Mouse (Mus musculus) skeletal muscle tissue, adult 2 months (tissue): ENCODE results near the gene Hist1h4f.

Source experiments
- DNase-seq: peaks from one replicate; pipeline ENCODE4 v3.0.0-alpha.2; 2012; ENCODE audit warnings: low read depth, low spot score

The Hist1h4f gene

DNA sequence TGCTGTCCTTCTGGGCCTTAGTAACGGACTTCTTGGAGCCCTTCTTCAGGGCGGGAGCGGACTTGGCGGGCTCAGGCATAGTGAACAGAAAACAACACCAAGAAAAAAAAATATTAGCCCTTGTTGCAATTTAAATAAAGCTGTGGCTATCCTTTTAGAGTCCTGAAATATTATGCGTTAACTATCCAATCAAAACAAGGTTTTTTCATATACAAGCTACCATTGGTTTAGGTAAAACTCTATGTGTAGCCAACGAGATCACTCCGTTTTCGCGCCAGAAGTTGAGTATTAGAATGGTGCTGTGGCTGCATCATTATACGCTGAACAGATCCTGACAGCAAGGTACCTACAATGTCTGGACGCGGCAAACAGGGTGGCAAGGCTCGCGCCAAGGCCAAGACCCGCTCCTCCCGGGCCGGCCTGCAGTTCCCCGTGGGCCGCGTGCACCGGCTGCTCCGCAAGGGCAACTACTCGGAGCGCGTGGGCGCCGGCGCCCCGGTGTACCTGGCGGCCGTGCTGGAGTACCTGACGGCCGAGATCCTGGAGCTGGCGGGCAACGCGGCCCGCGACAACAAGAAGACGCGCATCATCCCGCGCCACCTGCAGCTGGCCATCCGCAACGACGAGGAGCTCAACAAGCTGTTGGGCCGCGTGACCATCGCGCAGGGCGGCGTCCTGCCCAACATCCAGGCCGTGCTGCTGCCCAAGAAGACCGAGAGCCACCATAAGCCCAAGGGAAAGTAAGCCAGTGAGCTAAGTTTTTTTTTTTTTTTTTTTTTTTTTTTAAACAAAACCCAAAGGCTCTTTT is 17.7 kb downstream of the Hist1h4f start, which contains the start of gene Hist1h2af:
Gene Hist1h2af (plus strand): TSS at position 347 of the 808 bp plus-strand sequence.
- DNase-seq = peak; percentile 52

DNA sequence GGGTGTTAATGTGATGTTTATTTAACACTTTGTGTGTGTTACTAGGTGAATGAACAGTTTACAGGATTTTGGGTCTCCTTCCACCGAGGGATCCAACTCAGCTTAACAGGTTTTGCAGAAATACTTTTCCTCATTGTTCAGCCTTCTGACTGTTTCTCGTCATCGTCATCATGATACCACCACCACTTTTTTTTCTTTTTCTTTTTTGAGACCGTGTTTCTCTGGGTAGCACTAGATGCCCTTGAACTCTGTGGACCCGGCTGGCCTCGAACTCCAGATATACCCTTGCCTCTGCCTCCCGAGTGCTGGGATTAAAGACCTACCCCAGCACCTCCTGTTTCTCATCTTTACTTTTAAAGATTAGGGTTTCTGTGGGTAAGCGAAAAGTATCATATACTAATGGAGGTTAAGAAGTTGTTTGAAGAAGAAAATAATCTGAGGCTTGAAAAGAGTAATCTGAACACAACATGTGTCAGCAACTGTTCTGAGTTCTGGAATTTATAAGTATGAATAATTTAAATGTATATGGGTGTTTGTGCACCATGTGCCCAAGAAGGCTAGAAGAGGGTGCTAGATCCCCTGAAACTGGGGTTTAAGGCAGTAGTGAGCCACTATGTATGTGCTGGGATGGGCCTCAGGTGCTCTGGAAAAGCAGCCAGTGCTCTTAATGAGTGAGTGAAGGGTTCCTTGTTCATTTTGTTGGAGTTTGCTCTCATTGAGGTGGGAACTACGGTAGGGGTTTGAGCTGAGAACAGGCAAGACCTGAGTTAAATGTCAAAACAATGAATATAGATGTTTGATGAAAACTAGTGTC is 19.0 kb downstream of the Hist1h4f start:
- DNase-seq = no peak

DNA sequence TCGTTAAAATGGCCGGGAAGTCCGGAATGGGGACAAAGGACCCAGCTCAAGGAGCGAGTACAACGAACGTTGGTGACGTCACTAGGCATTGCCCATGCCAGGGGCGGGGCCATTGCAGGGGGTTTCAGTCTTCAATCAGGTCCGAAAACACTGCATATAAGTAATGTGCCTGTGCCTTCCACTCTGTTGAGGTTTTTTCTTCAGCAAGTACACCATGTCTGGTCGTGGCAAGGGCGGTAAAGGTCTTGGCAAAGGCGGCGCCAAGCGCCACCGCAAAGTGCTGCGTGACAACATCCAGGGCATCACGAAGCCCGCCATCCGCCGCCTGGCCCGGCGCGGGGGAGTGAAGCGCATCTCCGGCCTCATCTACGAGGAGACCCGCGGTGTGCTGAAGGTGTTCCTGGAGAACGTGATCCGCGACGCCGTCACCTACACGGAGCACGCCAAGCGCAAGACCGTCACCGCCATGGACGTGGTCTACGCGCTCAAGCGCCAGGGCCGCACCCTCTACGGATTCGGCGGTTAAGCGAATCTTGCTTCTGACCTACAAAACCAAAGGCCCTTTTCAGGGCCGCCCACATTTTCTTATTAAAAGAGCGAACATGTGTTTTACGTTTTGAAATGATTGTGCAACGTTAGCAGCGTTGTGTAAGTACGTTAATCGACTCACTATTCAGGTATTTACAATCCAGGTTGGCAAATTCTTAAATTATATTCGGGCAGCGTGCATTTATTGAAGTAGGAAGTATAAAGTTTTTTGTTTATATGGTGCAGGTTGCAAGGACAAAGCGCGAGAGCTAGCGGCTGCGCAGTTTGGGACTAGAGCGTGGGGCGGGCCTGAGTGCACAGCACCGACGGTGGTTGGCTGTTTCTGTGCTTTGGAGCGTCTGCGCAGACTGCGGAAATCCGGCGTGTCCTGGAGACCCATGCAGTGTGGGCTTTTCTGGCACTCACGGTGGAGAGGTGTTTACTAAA is 20.3 kb downstream of the Hist1h4f start, which contains the start of gene Hist1h4h:
Gene Hist1h4h (plus strand): TSS at position 150 of the 975 bp plus-strand sequence.
- peak; percentile 97 for DNase-seq

DNA sequence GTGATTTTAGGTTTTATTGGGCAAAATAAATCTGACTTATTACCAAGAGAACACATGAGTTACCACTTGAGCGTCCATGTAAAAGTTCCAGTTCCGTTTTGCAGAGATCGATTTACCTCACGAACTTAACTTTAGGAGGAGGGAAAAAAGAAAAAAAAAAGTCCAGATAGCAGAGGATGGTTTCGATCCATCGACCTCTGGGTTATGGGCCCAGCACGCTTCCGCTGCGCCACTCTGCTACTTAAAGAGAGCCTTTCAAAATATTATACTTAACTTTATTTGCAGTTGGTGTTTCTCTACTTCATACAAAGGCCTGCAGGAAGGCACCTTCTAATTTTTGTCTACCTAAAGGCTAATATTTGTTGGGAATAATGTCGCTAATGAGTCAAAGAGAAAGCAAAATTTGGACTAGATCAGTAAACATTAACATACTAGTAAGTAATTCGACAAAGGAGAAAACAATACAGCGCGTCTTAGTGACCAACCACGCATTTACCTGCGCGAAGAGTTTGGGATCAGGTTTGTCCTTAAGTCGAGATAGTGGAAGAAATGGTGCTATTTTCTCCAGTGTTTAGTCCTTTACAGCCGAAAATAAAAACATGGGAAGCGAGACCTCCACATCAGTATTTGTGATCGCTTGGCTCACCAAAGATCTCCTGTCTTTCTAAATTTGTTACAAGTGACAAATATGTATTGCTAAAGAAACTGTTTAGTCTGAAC is 21.1 kb downstream of the Hist1h4f start:
- peak; percentile 66 for DNase-seq

DNA sequence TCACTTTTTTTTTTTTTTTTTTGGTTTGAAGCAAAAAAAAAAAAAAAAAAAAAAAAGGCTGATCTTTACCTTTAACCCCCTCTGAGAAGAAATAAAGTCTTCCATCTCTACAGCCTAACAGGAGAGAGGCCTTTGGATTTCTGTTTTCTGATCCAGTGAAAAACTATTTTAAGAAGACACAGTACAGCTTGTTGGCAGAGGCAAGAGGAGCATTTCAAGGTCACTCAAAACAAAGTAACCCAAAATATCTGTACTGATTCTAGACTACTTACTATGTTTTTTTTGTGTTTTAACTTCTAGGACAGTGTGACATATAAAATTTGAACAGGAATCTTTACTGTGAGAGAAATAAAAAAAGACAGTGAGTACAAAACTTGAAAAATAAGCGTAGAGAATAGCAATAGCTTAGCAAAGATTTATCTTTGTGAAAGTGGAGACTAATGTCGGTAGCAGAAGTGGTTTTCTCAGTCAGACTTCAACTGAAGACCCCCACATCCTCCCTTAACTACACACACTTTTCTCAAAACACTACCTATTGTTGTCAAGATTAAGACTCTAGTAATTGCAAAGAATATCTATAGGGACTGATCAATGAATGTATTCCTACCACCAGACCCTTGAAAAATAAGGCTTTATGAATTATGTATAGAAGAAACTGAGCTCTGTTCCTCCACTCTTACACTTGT is 21.8 kb downstream of the Hist1h4f start:
- DNase-seq = no peak

DNA sequence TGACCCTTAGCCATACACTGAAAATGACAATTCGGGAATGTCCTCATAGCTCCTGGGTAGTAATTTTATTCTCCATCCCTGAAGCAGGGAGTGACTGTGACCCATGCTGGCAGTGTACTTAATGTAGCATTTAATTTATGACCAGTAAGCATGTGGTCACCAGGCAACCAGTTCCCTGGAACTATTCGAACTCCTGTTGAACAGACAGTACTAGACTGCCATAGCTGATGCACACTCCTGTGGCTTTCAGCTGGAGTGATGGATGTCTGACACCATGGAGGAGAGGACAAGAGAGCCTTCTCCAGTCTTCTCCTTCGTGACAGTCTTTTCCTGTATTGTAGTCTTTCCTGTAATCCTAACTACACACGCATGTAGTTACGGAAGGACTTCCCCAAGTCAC is 22.4 kb downstream of the Hist1h4f start:
- DNase-seq = no peak

DNA sequence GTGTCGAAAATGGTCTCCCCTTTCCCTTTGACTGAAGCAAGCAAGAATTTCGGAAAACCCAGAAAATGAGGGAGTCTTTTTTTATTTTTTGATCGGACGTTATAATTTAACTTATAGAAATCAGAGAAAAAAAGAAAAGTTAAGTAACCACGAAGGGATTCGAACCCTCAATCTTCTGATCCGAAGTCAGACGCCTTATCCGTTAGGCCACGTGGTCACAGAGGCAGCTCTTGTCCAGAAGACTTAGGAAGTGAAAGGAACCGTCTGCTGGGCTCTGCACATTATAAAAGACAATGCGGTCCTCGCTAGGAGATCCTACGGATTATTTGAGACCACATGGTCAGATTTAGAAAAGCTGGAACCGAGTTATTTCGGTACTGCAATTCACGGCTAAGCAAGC is 25.1 kb downstream of the Hist1h4f start:
- DNase-seq = peak; percentile 92

DNA sequence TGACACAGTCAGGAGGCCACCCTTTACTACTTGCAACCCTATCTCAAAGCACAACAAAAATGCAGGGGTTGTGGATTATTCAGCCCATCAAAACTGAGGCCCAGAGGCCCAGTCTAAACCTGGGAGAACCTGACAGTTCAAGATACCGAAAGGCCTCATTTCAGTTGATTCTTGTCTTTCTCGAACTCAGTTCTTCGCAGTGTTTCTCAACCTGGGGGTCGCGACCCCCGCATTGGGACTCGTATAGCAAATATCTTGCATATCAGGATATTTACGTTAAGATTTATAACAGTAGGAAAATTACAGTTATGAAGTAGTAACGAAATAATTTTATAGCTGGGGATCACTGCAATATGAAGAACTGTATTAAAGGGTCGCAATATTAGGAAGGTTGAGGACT is 25.5 kb downstream of the Hist1h4f start:
- DNase-seq = no peak

DNA sequence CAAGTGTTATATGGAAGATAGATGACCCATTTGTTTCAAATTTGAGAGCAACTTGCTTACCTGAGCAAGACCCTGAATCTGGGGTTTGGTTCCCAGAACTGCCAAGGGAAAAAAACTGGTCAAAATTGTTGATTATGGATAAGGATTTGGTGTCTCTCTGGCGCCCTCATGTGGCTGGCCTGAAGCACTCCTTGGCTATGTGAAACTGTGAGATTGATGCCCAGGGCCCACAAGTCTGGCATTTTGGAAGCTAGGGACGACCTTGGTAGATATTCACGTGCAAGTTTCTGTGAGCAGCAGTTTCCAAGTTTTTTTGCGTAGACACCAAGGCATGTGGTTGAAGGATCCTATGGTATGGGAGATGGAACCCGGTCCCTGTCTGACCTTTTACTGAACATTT is 26.8 kb downstream of the Hist1h4f start:
- peak; percentile 62 for DNase-seq

DNA sequence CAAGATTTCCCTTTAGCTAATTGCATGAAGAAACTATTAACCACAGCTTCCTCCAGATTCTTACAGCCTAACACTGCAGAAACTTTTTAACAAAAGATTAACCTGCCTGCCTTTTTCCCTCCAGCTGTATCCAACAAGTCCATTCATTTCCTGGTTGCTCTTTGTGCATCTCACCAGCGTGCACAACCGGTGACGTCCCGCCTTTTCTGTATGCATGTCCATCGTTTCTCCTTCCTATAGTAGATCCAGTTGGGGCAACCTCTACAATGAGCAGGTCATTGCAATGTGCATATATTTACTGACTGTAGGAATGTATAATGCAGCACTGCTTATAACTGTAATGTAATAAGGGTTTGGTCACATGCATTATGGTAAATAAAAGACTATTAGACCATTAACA is 27.5 kb downstream of the Hist1h4f start:
- no peak for DNase-seq

DNA sequence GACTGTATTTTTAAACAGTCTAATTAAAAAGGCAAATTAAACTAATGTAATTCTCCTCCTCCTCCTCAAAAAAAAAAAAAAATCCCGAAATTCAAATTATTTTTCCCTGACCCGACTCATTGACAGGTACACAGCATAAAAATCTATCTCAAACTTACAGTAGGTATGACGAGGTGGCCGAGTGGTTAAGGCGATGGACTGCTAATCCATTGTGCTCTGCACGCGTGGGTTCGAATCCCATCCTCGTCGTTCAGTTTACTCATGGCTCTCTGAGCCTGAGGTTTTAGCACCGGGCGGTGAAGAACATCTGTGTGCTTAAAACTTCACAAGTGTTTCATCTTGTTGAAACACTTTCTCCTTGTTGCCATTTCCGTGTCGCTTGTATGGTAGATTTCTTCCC is 29.7 kb downstream of the Hist1h4f start:
- DNase-seq = peak; percentile 67

DNA sequence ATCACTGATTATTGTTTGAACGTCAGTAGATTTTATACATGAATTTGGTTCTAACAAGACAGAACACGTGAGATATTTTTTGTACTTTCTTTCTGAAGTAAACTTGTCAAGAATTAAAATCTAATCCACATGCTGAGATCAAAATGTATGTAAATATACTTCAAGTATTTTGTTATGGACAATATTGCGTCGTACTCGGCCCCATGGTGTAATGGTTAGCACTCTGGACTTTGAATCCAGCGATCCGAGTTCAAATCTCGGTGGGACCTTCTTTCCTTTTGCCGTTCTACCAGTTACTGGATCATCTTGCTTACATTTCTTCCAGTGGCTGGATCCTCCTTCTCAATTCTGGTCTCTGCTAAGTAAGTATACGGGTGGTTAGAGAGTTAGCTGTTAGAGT is 32.0 kb downstream of the Hist1h4f start:
- DNase-seq = peak; percentile 69

DNA sequence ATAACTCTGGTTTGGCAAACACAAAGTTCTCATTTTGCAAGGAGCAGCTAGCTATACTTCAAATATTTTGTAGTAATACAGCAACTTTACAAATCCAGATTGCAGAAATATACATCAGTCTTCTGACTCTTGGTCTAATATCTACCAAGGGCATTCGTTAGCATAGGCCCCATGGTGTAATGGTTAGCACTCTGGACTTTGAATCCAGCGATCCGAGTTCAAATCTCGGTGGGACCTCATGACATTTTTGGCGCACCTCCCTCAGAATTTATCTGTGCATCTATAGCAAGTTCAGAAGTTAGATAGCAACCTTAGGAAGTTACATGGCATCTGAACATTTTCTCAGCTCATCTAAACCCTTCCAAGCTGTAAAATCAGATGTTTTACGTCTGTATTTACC is 32.6 kb downstream of the Hist1h4f start:
- DNase-seq = peak; percentile 74

DNA sequence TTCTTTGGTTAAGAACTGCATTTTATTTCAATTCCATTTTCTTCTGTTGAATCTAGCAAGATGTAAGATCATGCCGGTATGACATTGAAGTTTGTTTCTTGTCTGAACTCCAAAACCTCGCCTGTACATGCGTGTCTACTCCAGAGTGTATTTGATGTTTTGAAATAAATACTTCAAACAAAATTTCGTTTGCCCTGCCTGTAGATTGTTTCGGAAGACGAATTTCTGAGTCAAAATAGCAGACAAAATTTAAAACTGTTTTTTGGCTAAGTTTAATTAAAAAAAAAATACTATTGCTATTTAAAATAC is 33.2 kb downstream of the Hist1h4f start:
- no peak for DNase-seq

DNA sequence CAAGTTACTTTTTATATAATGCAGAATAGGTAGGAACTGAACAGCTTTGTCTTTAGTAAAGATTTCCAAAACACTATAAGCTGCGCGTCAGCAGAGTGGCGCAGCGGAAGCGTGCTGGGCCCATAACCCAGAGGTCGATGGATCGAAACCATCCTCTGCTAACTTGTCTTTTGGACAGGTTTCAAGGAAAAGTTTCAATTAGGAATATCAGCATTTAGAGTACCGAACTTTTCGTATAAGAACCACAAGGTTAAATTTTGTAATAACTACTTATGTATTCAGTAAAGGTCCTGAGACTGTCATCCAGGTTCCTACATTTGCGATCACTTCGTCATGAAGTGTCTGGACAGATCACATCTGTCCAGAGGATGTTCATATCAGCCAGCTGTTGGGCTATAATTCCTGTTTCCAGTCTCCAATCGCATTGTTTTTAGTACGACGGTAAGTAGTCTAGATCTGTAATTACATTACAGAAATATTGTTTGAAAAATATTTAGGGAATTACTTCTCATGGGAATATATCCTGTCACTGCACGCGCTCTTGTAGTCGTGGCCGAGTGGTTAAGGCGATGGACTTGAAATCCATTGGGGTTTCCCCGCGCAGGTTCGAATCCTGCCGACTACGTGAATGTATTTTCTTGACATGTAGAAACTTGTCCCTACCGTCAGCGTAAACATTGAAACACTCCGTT is 33.7 kb downstream of the Hist1h4f start:
- DNase-seq = peak; percentile 87

DNA sequence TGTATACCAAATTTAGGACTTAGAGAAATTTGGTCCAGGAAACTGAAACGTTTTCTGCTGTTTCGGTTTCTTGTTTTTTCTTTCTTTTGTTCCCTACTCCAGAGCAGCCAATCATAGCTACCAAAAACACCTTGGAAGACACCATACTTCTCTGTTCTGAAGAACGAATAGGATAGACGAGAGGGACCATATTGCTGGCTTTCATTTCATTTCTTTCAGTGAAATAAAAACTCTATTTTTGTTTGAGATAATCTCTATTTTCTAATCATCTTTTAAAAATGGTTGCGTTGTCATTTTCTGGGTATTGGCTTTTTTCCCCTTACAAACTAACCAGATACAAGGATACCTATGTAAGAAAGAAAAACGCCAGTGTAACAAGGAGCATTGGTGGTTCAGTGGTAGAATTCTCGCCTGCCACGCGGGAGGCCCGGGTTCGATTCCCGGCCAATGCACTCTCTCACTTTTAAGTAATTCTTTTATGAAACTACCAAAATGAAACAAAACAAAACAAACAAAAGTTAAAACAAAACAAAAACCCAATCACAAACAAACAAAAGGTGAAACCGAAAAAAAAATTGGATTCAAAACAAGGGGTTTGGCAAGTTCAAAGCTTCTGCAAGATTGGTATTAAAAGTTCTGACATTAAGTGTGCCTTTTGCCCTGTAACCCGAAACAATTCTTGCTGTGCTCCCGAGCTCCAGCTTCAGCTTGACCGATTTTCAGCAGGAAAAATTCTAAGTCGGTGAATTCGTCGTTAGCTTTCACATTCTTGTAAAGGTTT is 34.4 kb downstream of the Hist1h4f start:
- DNase-seq = peak; percentile 81

DNA sequence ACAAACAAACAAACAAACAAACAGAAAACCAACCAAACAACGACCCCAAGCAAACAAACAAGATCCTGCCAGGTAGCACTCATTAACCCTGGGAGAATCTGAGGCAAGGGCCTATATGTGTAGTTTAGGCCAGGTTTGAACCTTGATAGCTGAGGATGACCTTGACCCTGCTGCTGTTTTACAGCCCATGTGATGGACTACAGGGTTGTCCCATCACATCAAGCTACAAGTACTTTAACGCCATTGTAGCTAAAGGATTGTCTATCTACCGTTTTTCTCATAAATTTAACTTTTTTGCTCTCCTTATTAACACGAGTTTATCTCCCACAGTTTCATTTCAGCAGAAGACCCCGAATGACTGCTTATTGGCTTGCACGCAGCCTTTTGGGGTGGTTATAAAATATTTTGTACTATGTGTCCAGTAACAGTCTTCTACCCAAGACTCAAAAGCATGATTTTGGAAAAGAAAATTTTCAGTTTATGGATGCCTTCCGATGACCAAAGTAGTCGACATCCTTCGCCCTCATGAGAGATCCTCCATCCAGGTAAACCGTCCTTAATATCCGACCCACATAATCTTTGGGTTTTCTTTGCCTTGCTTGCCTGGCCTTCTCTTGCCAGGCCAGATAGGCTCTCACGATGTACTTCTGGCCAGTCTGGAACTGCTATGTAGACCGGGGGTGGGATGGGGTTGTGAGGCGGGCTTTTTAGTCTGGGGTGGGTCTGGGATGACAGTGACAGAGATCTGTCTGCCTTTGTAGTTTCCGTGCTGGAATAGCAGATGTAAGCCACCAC is 35.4 kb downstream of the Hist1h4f start:
- DNase-seq = no peak

DNA sequence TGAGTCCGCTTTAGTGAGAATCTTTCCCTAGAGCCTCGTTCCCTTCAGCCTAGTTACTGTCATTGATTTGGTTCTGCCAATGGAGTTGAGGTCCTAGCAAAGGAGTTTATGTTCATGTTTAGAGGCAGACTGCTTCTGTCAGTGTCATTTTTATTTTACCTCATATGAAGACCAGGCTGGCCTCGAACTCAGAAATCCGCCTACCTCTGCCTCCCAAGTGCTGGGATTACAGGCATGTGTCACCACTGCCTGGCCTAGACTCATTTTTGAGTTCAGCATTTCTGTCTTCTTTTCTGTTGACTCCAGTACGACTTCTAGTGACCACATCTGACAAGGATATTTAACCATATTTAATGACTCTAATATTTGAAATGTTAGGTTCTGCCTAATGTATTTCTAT is 36.2 kb downstream of the Hist1h4f start:
- DNase-seq = no peak
